Mouse (Mus musculus): ENCODE data around the gene Narfl. TPM values are rescaled to one million over a fixed set of nuclear protein-coding genes. Genes with fewer than 3 reads are reported as not detected.

Gene Narfl
- total RNA-seq, 1 experiment = 27.0 TPM

- Histone ChIP-seq H3K9me3 (ENCODE audit: control insufficient read depth, insufficient read depth, low read depth, low read length) (no peaks in the 10 kb centered on the region), H3K36me3 (ENCODE audit: control insufficient read depth, insufficient read depth, low read length, poor library complexity, severe bottlenecking) (peaks cover 38% of the 10 kb centered on the region), H3K27ac (ENCODE audit: insufficient read depth, low read depth, low read length, poor library complexity, severe bottlenecking) (no peak overlapping the region), H3K9ac (ENCODE audit: insufficient read depth, low read depth, low read length, poor library complexity, severe bottlenecking) (no peak overlapping the region), H3K4me1 (ENCODE audit: control insufficient read depth in 2 of 2, insufficient read depth in 2 of 2, low read length in 2 of 2, poor library complexity in 1 of 2) (peaks cover 3 to 5% of the 10 kb centered on the region in 2 experiments; a peak in 1 of 4 replicates), H3K4me3 (ENCODE audit: insufficient read depth in 1 of 2, low read depth in 1 of 2, low read length in 2 of 2, poor library complexity in 1 of 2, severe bottlenecking in 1 of 2) (no peak overlapping the region)
- in situ Hi-C loops (cut with MboI; ENCODE audit: low sequenced_read_pairs in 2 of 2, unreplicated experiment in 2 of 2) = no loop called here
- no peak for DNase-seq (ENCODE audit: low read depth, low spot score)
- TF ChIP-seq ZNF384 (IDR thresholded peaks at IDR 0.05; ENCODE audit: low read depth, low read length) (no peak), ZC3H11A (IDR thresholded peaks at IDR 0.05; ENCODE audit: borderline replicate concordance, low read depth, low read length) (no peak), CHD2 (IDR thresholded peaks at IDR 0.05; ENCODE audit: low read depth, low read length) (no peak), MAFK (IDR thresholded peaks at IDR 0.05; ENCODE audit: insufficient read depth, low read depth, low read length) (no peak), HCFC1 (IDR thresholded peaks at IDR 0.05; ENCODE audit: borderline replicate concordance, insufficient read depth, low read length) (no peak)
Measured at GRCm38 (mm10) chr17:25783086-25783485, 9.5 kb downstream of the Narfl start.

DNA sequence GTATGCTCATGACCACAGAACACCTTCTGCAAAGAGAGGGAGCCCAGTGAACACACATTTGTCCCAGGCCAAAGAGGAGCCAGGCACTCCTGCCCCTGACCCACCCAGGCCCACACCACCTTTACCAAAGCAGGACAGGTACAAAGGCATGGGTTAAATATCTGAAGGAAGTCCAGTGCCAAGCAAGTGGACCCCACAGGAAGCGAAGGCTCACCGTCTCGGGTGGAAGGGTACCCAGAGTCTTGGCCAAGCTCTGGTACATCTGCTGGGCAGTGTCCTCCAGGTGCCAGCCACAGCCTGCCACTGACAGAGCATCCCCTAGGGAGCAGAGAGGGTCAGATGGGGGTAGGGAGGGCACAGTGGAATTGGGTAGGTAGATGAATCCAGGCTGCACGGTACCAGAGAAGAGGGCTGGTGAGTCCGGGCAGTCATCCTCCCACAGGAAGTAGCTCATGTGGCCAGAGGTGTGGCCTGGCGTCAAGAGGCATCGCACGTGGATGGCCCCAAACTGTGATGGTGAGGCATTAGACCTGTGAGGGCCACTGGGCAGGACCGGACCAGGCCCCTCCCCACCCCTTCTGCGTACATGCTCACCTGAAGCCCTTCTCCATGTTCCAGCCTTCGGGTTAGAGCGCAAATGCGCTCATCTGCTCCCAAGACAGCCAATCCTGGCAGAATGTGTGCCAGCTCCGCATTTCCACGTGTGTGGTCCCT, 10.4 kb downstream of the Narfl start:
- no peak overlapping the region for H3K4me3 ChIP-seq (ENCODE audit: insufficient read depth in 1 of 2, low read depth in 1 of 2, low read length in 2 of 2, poor library complexity in 1 of 2, severe bottlenecking in 1 of 2)
- H3K9ac ChIP-seq (ENCODE audit: insufficient read depth, low read depth, low read length, poor library complexity, severe bottlenecking) = no peak overlapping the region
- peaks cover 3 to 5% of the 10 kb centered on the region in 2 experiments; a peak in 1 of 4 replicates for H3K4me1 ChIP-seq (ENCODE audit: control insufficient read depth in 2 of 2, insufficient read depth in 2 of 2, low read length in 2 of 2, poor library complexity in 1 of 2)
- TF ChIP-seq ZNF384 (IDR thresholded peaks at IDR 0.05; ENCODE audit: low read depth, low read length) (no peak), CHD2 (IDR thresholded peaks at IDR 0.05; ENCODE audit: low read depth, low read length) (no peak), HCFC1 (IDR thresholded peaks at IDR 0.05; ENCODE audit: borderline replicate concordance, insufficient read depth, low read length) (no peak), ZC3H11A (IDR thresholded peaks at IDR 0.05; ENCODE audit: borderline replicate concordance, low read depth, low read length) (no peak), MAFK (IDR thresholded peaks at IDR 0.05; ENCODE audit: insufficient read depth, low read depth, low read length) (no peak)
- in situ Hi-C loops (cut with MboI; ENCODE audit: low sequenced_read_pairs in 2 of 2, unreplicated experiment in 2 of 2) = no loop called here
- H3K36me3 ChIP-seq (ENCODE audit: control insufficient read depth, insufficient read depth, low read length, poor library complexity, severe bottlenecking) = peaks cover 36% of the 10 kb centered on the region
- no peak for DNase-seq (ENCODE audit: low read depth, low spot score)
- H3K9me3 ChIP-seq (ENCODE audit: control insufficient read depth, insufficient read depth, low read depth, low read length) = no peaks in the 10 kb centered on the region
- no peak overlapping the region for H3K27ac ChIP-seq (ENCODE audit: insufficient read depth, low read depth, low read length, poor library complexity, severe bottlenecking)

GRCm38 (mm10) chr17:25785281-25785745, 11.7 kb downstream of the Narfl start, which contains the start of gene Haghl:
Gene Haghl (minus strand): TSS chr17:25785673.
- Histone ChIP-seq H3K9ac (ENCODE audit: insufficient read depth, low read depth, low read length, poor library complexity, severe bottlenecking) (peak within 1 kb of the TSS; percentile 81), H3K4me3 (ENCODE audit: insufficient read depth in 1 of 2, low read depth in 1 of 2, low read length in 2 of 2, poor library complexity in 1 of 2, severe bottlenecking in 1 of 2) (peak within 1 kb of the TSS; percentile 73 to 89), H3K4me1 (ENCODE audit: control insufficient read depth in 2 of 2, insufficient read depth in 2 of 2, low read length in 2 of 2, poor library complexity in 1 of 2) (peaks cover 3 to 5% of the 10 kb centered on the region in 2 experiments; a peak in 1 of 4 replicates), H3K36me3 (ENCODE audit: control insufficient read depth, insufficient read depth, low read length, poor library complexity, severe bottlenecking) (peaks cover 26% of the 10 kb centered on the region), H3K9me3 (ENCODE audit: control insufficient read depth, insufficient read depth, low read depth, low read length) (no peaks in the 10 kb centered on the region), H3K27ac (ENCODE audit: insufficient read depth, low read depth, low read length, poor library complexity, severe bottlenecking) (peak within 1 kb of the TSS; percentile 61)
- TF ChIP-seq ZC3H11A (IDR thresholded peaks at IDR 0.05; ENCODE audit: borderline replicate concordance, low read depth, low read length) (no peak), ZNF384 (IDR thresholded peaks at IDR 0.05; ENCODE audit: low read depth, low read length) (no peak), HCFC1 (IDR thresholded peaks at IDR 0.05; ENCODE audit: borderline replicate concordance, insufficient read depth, low read length) (no peak; the same call in 1 of the 2 replicates), MAFK (IDR thresholded peaks at IDR 0.05; ENCODE audit: insufficient read depth, low read depth, low read length) (no peak), CHD2 (IDR thresholded peaks at IDR 0.05; ENCODE audit: low read depth, low read length) (no peak)
- in situ Hi-C loops (cut with MboI; ENCODE audit: low sequenced_read_pairs in 2 of 2, unreplicated experiment in 2 of 2) = no loop called here
- DNase-seq (ENCODE audit: low read depth, low spot score) = peak; percentile 96

GRCm38 (mm10) chr17:25786280-25786679, 12.7 kb downstream of the Narfl start, which contains the start of gene Ccdc78:
Gene Ccdc78 (plus strand): TSS chr17:25786580.
- in situ Hi-C loops (cut with MboI; ENCODE audit: low sequenced_read_pairs in 2 of 2, unreplicated experiment in 2 of 2) = no loop called here
- DNase-seq (ENCODE audit: low read depth, low spot score) = no peak
- Histone ChIP-seq H3K27ac (ENCODE audit: insufficient read depth, low read depth, low read length, poor library complexity, severe bottlenecking) (no peak within 1 kb of the TSS), H3K4me1 (ENCODE audit: control insufficient read depth in 2 of 2, insufficient read depth in 2 of 2, low read length in 2 of 2, poor library complexity in 1 of 2) (peaks cover 3 to 6% of the 10 kb centered on the region in 2 experiments; a peak in 1 of 4 replicates), H3K9ac (ENCODE audit: insufficient read depth, low read depth, low read length, poor library complexity, severe bottlenecking) (peak within 1 kb of the TSS; percentile 81), H3K4me3 (ENCODE audit: insufficient read depth in 1 of 2, low read depth in 1 of 2, low read length in 2 of 2, poor library complexity in 1 of 2, severe bottlenecking in 1 of 2) (peak within 1 kb of the TSS; percentile 73 to 89), H3K9me3 (ENCODE audit: control insufficient read depth, insufficient read depth, low read depth, low read length) (no peaks in the 10 kb centered on the region), H3K36me3 (ENCODE audit: control insufficient read depth, insufficient read depth, low read length, poor library complexity, severe bottlenecking) (peaks cover 22% of the 10 kb centered on the region)
- no peak for TF ChIP-seq HCFC1 (IDR thresholded peaks at IDR 0.05; ENCODE audit: borderline replicate concordance, insufficient read depth, low read length)
- no peak for TF ChIP-seq ZC3H11A (IDR thresholded peaks at IDR 0.05; ENCODE audit: borderline replicate concordance, low read depth, low read length)
- no peak for TF ChIP-seq CHD2 (IDR thresholded peaks at IDR 0.05; ENCODE audit: low read depth, low read length)
- TF ChIP-seq MAFK (IDR thresholded peaks at IDR 0.05; ENCODE audit: insufficient read depth, low read depth, low read length) = no peak
- no peak for TF ChIP-seq ZNF384 (IDR thresholded peaks at IDR 0.05; ENCODE audit: low read depth, low read length)

All from ES-E14 (cell line).